Mouse (Mus musculus): Measurements from ENCODE around the gene Usp24. TPM values are rescaled to one million over a fixed set of nuclear protein-coding genes. Genes with fewer than 3 reads are reported as not detected.

The Usp24 gene
- total and polyA plus RNA-seq, 3 experiments, result 10.7 to 34.0 (median 32.9) TPM

- no peak for DNase-seq
Measured at GRCm38 (mm10) chr4:106430431-106430830, 114.4 kb downstream of the Usp24 start.

DNA sequence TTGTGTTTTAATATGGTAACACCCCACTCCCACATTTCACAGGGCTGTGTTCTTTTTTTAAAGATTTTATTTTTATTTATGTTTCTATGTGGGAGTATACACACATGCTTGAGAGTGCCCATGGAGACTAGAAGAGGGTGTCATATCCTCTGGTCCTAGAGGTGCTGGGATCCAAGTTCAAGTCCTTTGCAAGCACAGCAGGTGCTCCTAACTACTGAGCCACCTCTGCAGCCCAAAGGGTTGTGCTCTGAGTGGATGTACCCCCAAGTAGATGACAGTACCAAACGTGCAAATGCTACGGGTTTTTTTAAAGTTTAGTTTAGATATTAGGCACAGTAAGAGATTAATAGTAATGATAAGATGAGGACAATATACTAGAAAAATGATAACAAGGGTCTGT lies 119.4 kb downstream of the Usp24 start:
- DNase-seq, result no peak

DNA sequence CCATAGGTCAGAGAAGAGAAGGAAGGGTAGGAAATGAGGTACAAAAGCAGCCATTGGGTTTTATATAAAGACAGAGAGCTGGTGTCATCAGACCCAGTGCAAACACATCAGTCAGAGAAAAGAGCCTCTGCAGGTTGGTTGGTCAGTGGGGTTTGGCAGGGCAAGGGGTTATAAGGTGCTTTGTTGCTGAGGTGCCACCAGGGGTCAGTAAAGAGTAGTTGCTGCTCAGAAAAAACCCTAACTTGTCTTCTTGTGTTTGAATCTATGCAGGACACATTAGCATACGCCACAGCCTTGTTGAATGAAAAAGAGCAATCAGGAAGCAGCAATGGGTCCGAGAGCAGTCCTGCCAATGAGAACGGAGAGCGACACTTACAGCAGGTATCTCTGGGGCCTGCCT lies 120.5 kb downstream of the Usp24 start:
- DNase-seq, result peak; percentile 9

- DNase-seq, result no peak
Measured at GRCm38 (mm10) chr4:106437207-106437606, 121.2 kb downstream of the Usp24 start.

GRCm38 (mm10) chr4:106438763-106439162 lies 122.8 kb downstream of the Usp24 start:
- DNase-seq, result no peak

DNA sequence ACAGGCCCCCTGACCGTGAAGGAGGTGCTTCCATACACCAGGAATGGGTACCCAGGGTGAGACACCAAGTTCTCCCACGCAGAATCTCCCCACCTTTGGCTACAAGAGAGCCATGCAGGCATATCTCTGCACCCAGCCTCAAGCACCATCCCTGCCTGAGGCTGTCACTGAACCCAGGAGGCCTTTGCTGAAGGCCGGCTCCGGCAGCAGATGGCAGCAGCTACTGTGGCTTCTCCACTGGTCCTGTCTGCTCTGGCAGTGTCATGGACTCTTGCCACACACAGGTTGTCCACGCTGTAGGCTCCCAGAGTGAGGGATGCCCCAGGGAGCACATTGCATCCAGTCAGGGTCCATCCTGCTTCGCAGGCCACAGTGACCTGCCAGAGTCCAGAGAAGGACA lies 127.2 kb downstream of the Usp24 start:
- DNase-seq, result no peak

DNA sequence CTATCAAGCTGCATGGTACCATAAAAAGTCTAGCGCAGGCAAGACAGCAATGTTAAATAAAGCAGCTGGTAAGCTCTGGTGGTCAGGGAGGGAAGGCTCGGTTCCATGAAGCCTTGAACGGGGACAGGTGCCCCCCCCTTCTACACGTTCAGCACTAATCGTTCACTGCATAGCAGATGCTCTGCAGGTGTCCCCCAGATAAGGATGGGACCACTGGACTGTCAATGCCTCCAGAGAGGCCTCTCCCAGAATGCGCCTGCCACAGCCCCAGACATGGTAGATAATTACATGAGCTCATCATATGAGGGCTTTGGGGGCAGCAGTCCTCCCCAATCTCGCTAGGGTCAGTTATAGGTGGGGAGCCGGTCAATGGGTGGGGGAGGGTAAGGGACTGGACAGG lies 133.3 kb downstream of the Usp24 start:
- DNase-seq, result no peak

DNA sequence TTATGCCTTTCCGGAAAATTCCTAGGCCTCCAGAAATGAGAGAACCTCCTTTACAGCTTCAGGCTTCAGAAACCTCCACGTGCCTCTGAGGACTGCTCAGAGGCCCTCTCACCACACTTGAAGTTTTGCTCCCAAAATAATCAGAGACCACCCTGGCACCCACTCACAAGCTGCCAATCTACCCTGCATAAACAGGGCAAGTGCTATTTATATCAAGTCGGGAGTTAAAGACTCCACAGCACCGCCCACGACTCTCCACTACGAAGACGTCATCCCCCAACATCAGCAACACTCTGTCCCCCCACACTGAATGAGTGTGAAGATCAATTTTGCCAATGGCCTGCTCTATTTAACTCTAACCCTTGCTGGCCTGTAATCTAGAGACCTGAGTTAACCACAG lies 136.4 kb downstream of the Usp24 start:
- DNase-seq, result no peak

- no peak for DNase-seq
Measured at GRCm38 (mm10) chr4:106453108-106453507, 137.1 kb downstream of the Usp24 start.

GRCm38 (mm10) chr4:106453516-106453915 lies 137.5 kb downstream of the Usp24 start:
- no peak for DNase-seq

DNA sequence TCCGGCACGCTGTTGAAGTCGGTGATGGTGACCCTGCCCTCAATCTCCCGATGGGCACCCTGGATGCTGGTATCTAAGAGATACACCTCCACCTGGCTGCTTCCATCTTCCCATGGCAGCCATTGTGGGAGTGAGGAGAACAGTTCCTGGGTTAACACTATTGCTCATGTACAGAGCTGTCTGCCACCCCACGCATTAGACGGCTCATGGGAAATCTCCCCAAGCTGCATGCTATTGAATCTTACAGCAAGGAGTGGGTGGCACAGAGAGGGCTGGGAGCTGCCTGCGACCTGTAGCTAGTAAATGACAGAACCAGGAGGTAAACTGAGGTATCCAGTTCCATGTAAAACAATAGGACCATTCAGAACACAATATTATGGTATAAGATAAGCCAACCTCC lies 138.5 kb downstream of the Usp24 start:
- DNase-seq, result no peak

- no peak for DNase-seq
Measured at GRCm38 (mm10) chr4:106462016-106462415, 146.0 kb downstream of the Usp24 start.

DNA sequence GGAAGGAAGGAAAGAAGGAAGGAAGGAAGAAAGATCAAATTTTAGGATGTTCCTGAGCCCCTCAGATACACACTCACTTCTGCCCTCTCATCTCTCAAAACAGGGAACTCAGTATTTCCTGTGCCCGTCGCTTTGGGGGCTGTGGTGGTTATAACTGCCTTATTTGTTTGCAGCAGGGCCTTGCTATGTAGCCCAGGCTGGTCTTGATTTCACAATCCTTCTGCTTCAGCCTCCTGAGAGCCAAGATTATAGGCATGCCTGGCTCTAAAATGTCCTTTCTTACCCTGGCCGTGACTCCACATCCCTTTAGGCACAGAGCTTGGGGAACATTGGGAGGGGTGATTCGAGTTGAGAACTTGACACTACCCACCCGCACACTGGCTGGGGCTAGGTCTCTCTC lies 146.5 kb downstream of the Usp24 start:
- no peak for DNase-seq

DNA sequence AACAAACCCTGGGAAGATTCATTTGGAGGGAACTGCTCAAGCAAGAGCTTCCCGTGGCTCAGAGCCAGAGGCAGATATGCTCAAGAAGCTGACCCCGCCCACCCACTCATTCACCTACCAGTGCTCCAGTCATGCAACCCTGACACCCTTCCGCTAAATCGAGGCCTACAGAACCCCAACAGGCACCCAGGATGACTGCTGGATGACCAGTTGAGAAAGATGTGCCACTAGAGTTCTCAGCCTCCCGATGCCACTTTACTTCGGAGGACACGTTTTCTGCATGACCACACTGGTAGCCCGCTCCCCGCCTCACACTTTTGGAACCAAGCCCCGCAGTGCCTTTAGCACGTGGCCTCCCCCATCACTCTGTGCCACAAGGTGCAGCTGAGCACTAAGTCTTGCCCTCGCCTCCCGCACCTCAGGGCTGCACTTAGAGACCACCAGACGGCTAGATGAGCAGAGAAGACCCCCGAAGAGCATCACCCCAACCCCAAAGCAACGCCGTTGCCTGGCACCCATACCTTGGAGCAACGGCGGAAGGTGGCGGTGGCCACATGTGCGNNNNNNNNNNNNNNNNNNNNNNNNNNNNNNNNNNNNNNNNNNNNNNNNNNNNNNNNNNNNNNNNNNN lies 147.3 kb downstream of the Usp24 start:
- DNase-seq, result no peak

GRCm38 (mm10) chr4:106467420-106468110 lies 151.6 kb downstream of the Usp24 start:
- no peak for DNase-seq

DNA sequence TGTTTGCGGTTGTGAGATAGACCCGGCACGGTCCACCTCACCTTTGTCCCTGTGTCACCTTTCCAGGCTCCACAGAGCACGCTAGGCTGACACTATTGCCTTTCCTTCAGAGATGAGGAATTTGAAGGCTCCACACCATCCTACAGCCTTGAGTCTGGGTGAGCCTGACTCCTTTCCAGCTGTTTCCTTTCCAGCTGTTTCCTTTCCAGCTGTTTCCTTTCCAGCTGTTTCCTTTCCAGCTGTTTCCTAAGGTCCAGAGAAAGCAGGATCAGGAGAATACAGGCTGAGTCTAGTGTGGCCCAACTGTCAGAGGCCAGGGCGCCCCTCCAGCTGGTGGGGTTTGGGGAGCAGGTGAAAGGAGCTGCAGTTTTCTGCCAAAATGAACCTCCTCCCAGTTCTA lies 154.9 kb downstream of the Usp24 start:
- no peak for DNase-seq

DNA sequence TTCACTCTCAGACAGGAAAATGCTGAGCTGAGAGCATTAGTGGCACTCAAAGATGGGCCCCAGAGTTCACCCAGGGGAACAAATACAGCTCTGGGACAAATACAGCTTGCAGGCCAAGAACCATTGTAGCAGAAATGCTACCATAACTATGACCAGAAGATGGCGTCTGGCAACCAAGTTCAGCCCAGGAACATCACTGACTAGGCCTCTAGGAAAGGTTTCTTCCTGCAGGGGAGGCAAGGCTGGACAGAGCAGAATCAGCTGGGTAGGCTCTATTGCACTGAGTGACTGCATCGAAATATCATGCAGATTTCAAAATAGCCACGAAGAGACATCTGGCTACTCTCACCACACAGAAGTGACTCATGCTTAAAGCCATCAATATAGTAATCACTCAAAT lies 156.3 kb downstream of the Usp24 start:
- DNase-seq, result peak; percentile 58

DNA sequence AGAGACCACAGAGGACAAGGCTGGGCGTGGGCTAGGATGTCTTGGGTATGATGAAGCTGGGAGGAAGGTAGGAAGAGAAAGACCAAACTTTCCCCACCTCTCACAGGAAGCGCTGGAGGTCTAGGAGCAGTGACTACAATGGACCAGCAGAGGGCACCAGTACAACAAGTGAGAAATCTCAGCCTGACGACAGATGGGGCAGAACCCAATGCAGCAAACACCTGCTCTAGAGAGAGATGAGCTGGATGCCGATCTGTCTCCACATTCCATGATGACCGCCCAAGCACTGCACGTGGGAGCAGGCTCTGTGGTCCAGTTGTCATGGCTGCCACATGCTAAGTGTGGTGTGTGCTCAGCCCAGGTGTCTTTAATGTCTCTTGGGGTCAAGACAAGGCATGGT lies 158.2 kb downstream of the Usp24 start:
- DNase-seq, result peak; percentile 27

- no peak for DNase-seq
Measured at GRCm38 (mm10) chr4:106480545-106480944, 164.5 kb downstream of the Usp24 start.

- no peak for DNase-seq
Measured at GRCm38 (mm10) chr4:106483215-106483727, 167.3 kb downstream of the Usp24 start.

DNA sequence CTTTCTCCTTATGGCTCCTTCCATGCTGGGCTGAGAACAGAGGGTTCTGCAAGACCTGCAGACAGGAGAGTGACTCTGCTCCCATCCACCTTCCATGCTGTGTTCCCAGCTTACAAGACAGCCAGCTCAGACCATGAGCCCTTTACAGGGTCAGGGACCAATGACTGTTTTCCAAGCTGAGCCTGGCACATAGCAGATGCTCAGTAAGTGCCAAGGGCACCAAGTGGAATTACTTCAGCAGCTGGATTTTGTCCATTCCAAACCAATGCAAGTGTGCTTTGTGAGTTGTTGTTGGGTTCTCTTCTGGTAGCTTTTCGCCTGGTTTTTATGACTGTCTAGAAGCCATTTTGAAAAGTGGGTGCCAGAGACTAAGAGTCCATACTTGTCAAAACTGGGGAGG lies 167.8 kb downstream of the Usp24 start:
- peak; percentile 68 for DNase-seq

GRCm38 (mm10) chr4:106490620-106491019 lies 174.6 kb downstream of the Usp24 start:
- DNase-seq, result no peak
